Mouse (Mus musculus) cerebellum, adult 2 months (tissue): ENCODE results near the gene Vopp1. TPM values are rescaled to one million over a fixed set of nuclear protein-coding genes. Genes with fewer than 3 reads are reported as not detected.
"Not testable (repeated sequence)": the region's sequence is repeated elsewhere in the genome, so short reads cannot be mapped to it uniquely, and the experiment has no call there.

Source experiments
- DNase-seq, 2 experiments: peaks; one replicate each; pipeline ENCODE4 v3.0.0; 2021
- H3K27ac ChIP-seq: fragments of 200-500 bp; 2 replicates; pipeline ENCODE4 v1.5.1; 2012; ENCODE audit warnings: low read length, control low read depth, inconsistent platforms; ENCODE audit not compliant: insufficient read depth
- H3K27me3 ChIP-seq: fragments of 200-500 bp; 2 replicates; pipeline ENCODE4 v1.6.1; 2012; ENCODE audit warnings: inconsistent platforms, mild to moderate bottlenecking, low read length, moderate library complexity; ENCODE audit not compliant: control insufficient read depth, insufficient read depth
- H3K4me1 ChIP-seq: fragments of 200-500 bp; 2 replicates; pipeline ENCODE4 v1.6.1; 2011; ENCODE audit warnings: low read length; ENCODE audit not compliant: control insufficient read depth, insufficient read depth
- H3K4me3 ChIP-seq: fragments of 200-500 bp; replicated peaks from 2 replicates; pipeline ENCODE3; 2011; ENCODE audit warnings: mild to moderate bottlenecking, low read depth, low read length, control low read depth; ENCODE audit not compliant: insufficient read depth
- CTCF ChIP-seq: fragments of 200-500 bp; IDR thresholded peaks from 2 replicates; pipeline ENCODE4 v1.5.1; 2011; ENCODE audit warnings: low read depth, mild to moderate bottlenecking, control low read depth, low read length, moderate library complexity, borderline replicate concordance; ENCODE audit not compliant: insufficient read depth
- POLR2A ChIP-seq: fragments of 200-500 bp; IDR thresholded peaks from 2 replicates; pipeline ENCODE4 v1.6.1; 2011; ENCODE audit warnings: low read length, control low read depth, borderline replicate concordance; ENCODE audit not compliant: insufficient read depth
- WGBS: fragments of 180-500 bp; shearing (Covaris S2); methylation state at CpG from one replicate; pipeline ENCODE4 v1.1.7; 2018; 5-methylcytosine and 5-hydroxymethylcytosine counted together
- polyA plus RNA-seq: library from polyadenylated mRNA; depleted of rRNA; stranded (reverse); fragments of >200 nt; gene quantifications from 2 replicates; pipeline ENCODE4 v1.2.3, GENCODE M21; 2012

Gene Vopp1
- polyA plus RNA-seq, 1 experiment = 33.2 TPM

- H3K27ac ChIP-seq = no peak overlapping the region
- no peak for DNase-seq
- 69% methylated on average over 3 of the region's 3 CpGs for WGBS
- TF ChIP-seq POLR2A = no peak
- no peak for TF ChIP-seq CTCF
- no peak overlapping the region for H3K4me3 ChIP-seq
- no peaks in the 10 kb centered on the region for H3K4me1 ChIP-seq
- H3K27me3 ChIP-seq = no peaks in the 10 kb centered on the region
Measured at GRCm38 (mm10) chr6:57795835-57796234, 29.1 kb downstream of the Vopp1 start.

- not testable (repeated sequence) for H3K4me1 ChIP-seq, DNase-seq, H3K4me3 ChIP-seq, H3K27me3 ChIP-seq, H3K27ac ChIP-seq
- WGBS = 73% methylated on average over 9 of the region's 9 CpGs
Measured at GRCm38 (mm10) chr6:57792821-57793220, 32.1 kb downstream of the Vopp1 start.

- 87% methylated on average over 4 of the region's 4 CpGs for WGBS
- no peak for TF ChIP-seq POLR2A
- H3K27ac ChIP-seq = no peak overlapping the region
- DNase-seq = no peak
- no peak overlapping the region for H3K4me3 ChIP-seq
- no peaks in the 10 kb centered on the region for H3K4me1 ChIP-seq
- no peaks in the 10 kb centered on the region for H3K27me3 ChIP-seq
Measured at GRCm38 (mm10) chr6:57790542-57790941, 34.4 kb downstream of the Vopp1 start.

GRCm38 (mm10) chr6:57787376-57787775 lies 37.6 kb downstream of the Vopp1 start:
- no peaks in the 10 kb centered on the region for H3K27me3 ChIP-seq
- no peak for TF ChIP-seq CTCF
- TF ChIP-seq POLR2A = no peak
- 96% methylated on average over 6 of the region's 6 CpGs for WGBS
- no peak for DNase-seq
- H3K4me1 ChIP-seq = no peaks in the 10 kb centered on the region
- no peak overlapping the region for H3K27ac ChIP-seq
- H3K4me3 ChIP-seq = no peak overlapping the region

GRCm38 (mm10) chr6:57784251-57784650 lies 40.7 kb downstream of the Vopp1 start:
- H3K4me1 ChIP-seq = no peaks in the 10 kb centered on the region
- WGBS = 98% methylated on average over 1 of the region's 1 CpGs
- H3K27ac ChIP-seq = no peak overlapping the region
- DNase-seq = no peak
- no peaks in the 10 kb centered on the region for H3K27me3 ChIP-seq
- no peak for TF ChIP-seq POLR2A
- H3K4me3 ChIP-seq = no peak overlapping the region

GRCm38 (mm10) chr6:57782658-57783057 lies 42.3 kb downstream of the Vopp1 start:
- TF ChIP-seq POLR2A (no peak), CTCF (no peak)
- 92% methylated on average over 1 of the region's 1 CpGs for WGBS
- Histone ChIP-seq H3K4me3 (no peak overlapping the region), H3K27me3 (no peaks in the 10 kb centered on the region), H3K27ac (no peak overlapping the region), H3K4me1 (no peaks in the 10 kb centered on the region)
- DNase-seq = no peak

- H3K27me3 ChIP-seq = no peaks in the 10 kb centered on the region
- TF ChIP-seq POLR2A (no peak), CTCF (no peak)
- WGBS = 90% methylated on average over 3 of the region's 3 CpGs
Measured at GRCm38 (mm10) chr6:57780359-57780758, 44.6 kb downstream of the Vopp1 start.

GRCm38 (mm10) chr6:57773792-57774191 lies 51.2 kb downstream of the Vopp1 start:
- DNase-seq = no peak
- H3K27me3 ChIP-seq = no peaks in the 10 kb centered on the region
- H3K4me3 ChIP-seq = no peak overlapping the region
- TF ChIP-seq POLR2A = no peak
- TF ChIP-seq CTCF = no peak
- H3K4me1 ChIP-seq = no peaks in the 10 kb centered on the region
- H3K27ac ChIP-seq = no peak overlapping the region
- 91% methylated on average over 1 of the region's 1 CpGs for WGBS

More at GRCm38 (mm10) chr6:57780359-57780758, 44.6 kb downstream of the Vopp1 start:
- Histone ChIP-seq H3K4me3 (no peak overlapping the region), H3K27ac (no peak overlapping the region), H3K4me1 (no peaks in the 10 kb centered on the region)
- no peak for DNase-seq
